Mouse (Mus musculus): Measurements from ENCODE around the gene Gstm3. TPM values are rescaled to one million over a fixed set of nuclear protein-coding genes. Genes with fewer than 3 reads are reported as not detected.
A peak's percentile ranks its signal among the peaks of the same experiment; 100 is the strongest.
"Not testable (repeated sequence)": the region's sequence is repeated elsewhere in the genome, so short reads cannot be mapped to it uniquely, and the experiment has no call there.

Gstm3 gene
- polyA plus RNA-seq, 1 experiment from 2014 or later = 0.12 TPM

- no peak overlapping the region for H3K9ac ChIP-seq
- 98% methylated on average over 5 of the region's 5 CpGs for WGBS
- no peak overlapping the region for H3K4me3 ChIP-seq
- no peak overlapping the region for H3K4me2 ChIP-seq
- 0 out of 2 replicates have a peak, but pooled peaks cover 3% of the 10 kb centered on the region for H3K4me1 ChIP-seq (replicated peaks)
- no peak for ATAC-seq (ENCODE audit: low FRiP score, low read depth)
- no peaks in the 10 kb centered on the region for H3K36me3 ChIP-seq
- no peak overlapping the region for H3K27ac ChIP-seq (replicated peaks)
- H3K27me3 ChIP-seq = no peaks in the 10 kb centered on the region
- H3K9me3 ChIP-seq = no peaks in the 10 kb centered on the region
These were observed 2.5 kb downstream of the Gstm3 start for GRCm38 (mm10) chr3:107966631-107967030.

- no peak for ATAC-seq (ENCODE audit: low FRiP score, low read depth)
- H3K27ac ChIP-seq (replicated peaks) = no peak overlapping the region
- H3K9me3 ChIP-seq = no peaks in the 10 kb centered on the region
- H3K4me3 ChIP-seq = no peak overlapping the region
- no peak overlapping the region for H3K4me2 ChIP-seq
- H3K4me1 ChIP-seq (replicated peaks) = 0 out of 2 replicates have a peak, but pooled peaks cover 3% of the 10 kb centered on the region
- no peaks in the 10 kb centered on the region for H3K36me3 ChIP-seq
- H3K9ac ChIP-seq = no peak overlapping the region
- WGBS = 87% methylated on average over 1 of the region's 1 CpGs
- H3K27me3 ChIP-seq = no peaks in the 10 kb centered on the region
These were observed 3.5 kb downstream of the Gstm3 start for GRCm38 (mm10) chr3:107965592-107965991.

- WGBS = 62% methylated on average over 5 of the region's 5 CpGs
- Histone ChIP-seq H3K4me1 (replicated peaks) (0 out of 2 replicates have a peak, but pooled peaks cover 3% of the 10 kb centered on the region), H3K9me3 (no peaks in the 10 kb centered on the region), H3K27me3 (no peaks in the 10 kb centered on the region), H3K4me3 (no peak overlapping the region), H3K9ac (no peak overlapping the region), H3K36me3 (no peaks in the 10 kb centered on the region), H3K4me2 (no peak overlapping the region), H3K27ac (replicated peaks) (no peak overlapping the region)
- no peak for ATAC-seq (ENCODE audit: low FRiP score, low read depth)
These were observed 4.3 kb downstream of the Gstm3 start for GRCm38 (mm10) chr3:107964656-107965308.

- H3K9me3 ChIP-seq = no peaks in the 10 kb centered on the region
- H3K27ac ChIP-seq (replicated peaks) = no peak overlapping the region
- WGBS = 80% methylated on average over 4 of the region's 4 CpGs
- H3K4me2 ChIP-seq = no peak overlapping the region
- H3K27me3 ChIP-seq = no peaks in the 10 kb centered on the region
- ATAC-seq (ENCODE audit: low FRiP score, low read depth) = no peak
- no peak overlapping the region for H3K4me3 ChIP-seq
- H3K36me3 ChIP-seq = no peaks in the 10 kb centered on the region
- 0 out of 2 replicates have a peak, but pooled peaks cover 3% of the 10 kb centered on the region for H3K4me1 ChIP-seq (replicated peaks)
- no peak overlapping the region for H3K9ac ChIP-seq
These were observed 5.1 kb downstream of the Gstm3 start for GRCm38 (mm10) chr3:107964026-107964425.

GRCm38 (mm10) chr3:107955260-107955659 lies 13.8 kb downstream of the Gstm3 start:
- not testable (repeated sequence) for H3K4me2 ChIP-seq; H3K4me1 ChIP-seq (replicated peaks); H3K9ac ChIP-seq; H3K9me3 ChIP-seq; ATAC-seq (ENCODE audit: low FRiP score, low read depth); H3K27ac ChIP-seq (replicated peaks); H3K4me3 ChIP-seq; H3K36me3 ChIP-seq; H3K27me3 ChIP-seq
- 85% methylated on average over 9 of the region's 9 CpGs for WGBS

- H3K9me3 ChIP-seq = no peaks in the 10 kb centered on the region
- H3K36me3 ChIP-seq = no peaks in the 10 kb centered on the region
- no peak overlapping the region for H3K9ac ChIP-seq
- WGBS = 77% methylated on average over 5 of the region's 5 CpGs
- no peak overlapping the region for H3K4me3 ChIP-seq
- H3K4me1 ChIP-seq (replicated peaks) = no peaks in the 10 kb centered on the region
- H3K4me2 ChIP-seq = no peak overlapping the region
- ATAC-seq (ENCODE audit: low FRiP score, low read depth) = peak; percentile 31; the same call in 1 of the 2 replicates
- 0 out of 2 replicates have a peak overlapping the region, but pooled peaks have one; percentile 8 for H3K27ac ChIP-seq (replicated peaks)
- no peaks in the 10 kb centered on the region for H3K27me3 ChIP-seq
These were observed 15.2 kb downstream of the Gstm3 start for GRCm38 (mm10) chr3:107953906-107954305.

GRCm38 (mm10) chr3:107953328-107953755 lies 15.7 kb downstream of the Gstm3 start:
- H3K27ac ChIP-seq (replicated peaks) = no peak overlapping the region
- H3K36me3 ChIP-seq = no peaks in the 10 kb centered on the region
- H3K9ac ChIP-seq = no peak overlapping the region
- H3K27me3 ChIP-seq = no peaks in the 10 kb centered on the region
- WGBS = 28% methylated on average over 6 of the region's 6 CpGs
- no peak overlapping the region for H3K4me2 ChIP-seq
- H3K4me1 ChIP-seq (replicated peaks) = no peaks in the 10 kb centered on the region
- no peaks in the 10 kb centered on the region for H3K9me3 ChIP-seq
- no peak overlapping the region for H3K4me3 ChIP-seq
- peak; percentile 93 for ATAC-seq (ENCODE audit: low FRiP score, low read depth)

GRCm38 (mm10) chr3:107950531-107950930 lies 18.6 kb downstream of the Gstm3 start:
- no peaks in the 10 kb centered on the region for H3K36me3 ChIP-seq
- no peak overlapping the region for H3K4me3 ChIP-seq
- no peaks in the 10 kb centered on the region for H3K9me3 ChIP-seq
- no peak for ATAC-seq (ENCODE audit: low FRiP score, low read depth)
- no peak overlapping the region for H3K4me2 ChIP-seq
- H3K27ac ChIP-seq (replicated peaks) = no peak overlapping the region
- no peaks in the 10 kb centered on the region for H3K4me1 ChIP-seq (replicated peaks)
- no peaks in the 10 kb centered on the region for H3K27me3 ChIP-seq
- H3K9ac ChIP-seq = no peak overlapping the region
- 90% methylated on average over 11 of the region's 11 CpGs for WGBS

GRCm38 (mm10) chr3:107949461-107949860 lies 19.6 kb downstream of the Gstm3 start:
- H3K9ac ChIP-seq; H3K36me3 ChIP-seq; H3K27ac ChIP-seq (replicated peaks); H3K4me1 ChIP-seq (replicated peaks); H3K4me2 ChIP-seq; ATAC-seq (ENCODE audit: low FRiP score, low read depth); H3K27me3 ChIP-seq; H3K4me3 ChIP-seq; H3K9me3 ChIP-seq: not testable (repeated sequence)
- WGBS = 91% methylated on average over 1 of the region's 1 CpGs

GRCm38 (mm10) chr3:107945729-107946128 lies 23.4 kb downstream of the Gstm3 start:
- no peak for ATAC-seq (ENCODE audit: low FRiP score, low read depth)
- Histone ChIP-seq H3K27me3 (no peaks in the 10 kb centered on the region), H3K9ac (no peak overlapping the region), H3K9me3 (no peaks in the 10 kb centered on the region), H3K27ac (replicated peaks) (no peak overlapping the region), H3K4me3 (no peak overlapping the region), H3K36me3 (no peaks in the 10 kb centered on the region), H3K4me2 (no peak overlapping the region), H3K4me1 (replicated peaks) (peaks cover 10% of the 10 kb centered on the region)
- WGBS = 65% methylated on average over 4 of the region's 4 CpGs

GRCm38 (mm10) chr3:107943239-107943990 lies 25.7 kb downstream of the Gstm3 start, which contains the start of gene Gstm6:
Gene Gstm6 (minus strand): TSS chr3:107943749.
- peak within 1 kb of the TSS; percentile 22 for H3K4me3 ChIP-seq
- H3K27me3 ChIP-seq = no peaks in the 10 kb centered on the region
- 16% methylated on average over 20 of the region's 20 CpGs for WGBS
- no peak within 1 kb of the TSS for H3K9ac ChIP-seq
- H3K27ac ChIP-seq (replicated peaks) = no peak within 1 kb of the TSS
- H3K4me2 ChIP-seq = peak within 1 kb of the TSS; percentile 43
- H3K36me3 ChIP-seq = no peaks in the 10 kb centered on the region
- peaks cover 26% of the 10 kb centered on the region for H3K4me1 ChIP-seq (replicated peaks)
- ATAC-seq (ENCODE audit: low FRiP score, low read depth) = peak; percentile 88
- H3K9me3 ChIP-seq = no peaks in the 10 kb centered on the region

- Histone ChIP-seq H3K4me1 (replicated peaks) (peaks cover 26% of the 10 kb centered on the region), H3K9me3 (no peaks in the 10 kb centered on the region), H3K9ac (no peak overlapping the region), H3K27me3 (no peaks in the 10 kb centered on the region; the same call in 1 of the 2 replicates), H3K36me3 (no peaks in the 10 kb centered on the region), H3K4me2 (no peak overlapping the region), H3K27ac (replicated peaks) (no peak overlapping the region; the same call in 1 of the 2 replicates), H3K4me3 (no peak overlapping the region)
- ATAC-seq (ENCODE audit: low FRiP score, low read depth) = no peak
- WGBS = 50% methylated on average over 4 of the region's 4 CpGs
These were observed 27.8 kb downstream of the Gstm3 start for GRCm38 (mm10) chr3:107941261-107941660.
